Mouse (Mus musculus) forebrain, embryonic 11.5 days (tissue): ENCODE measurements around the gene Olfr1123. TPM values are rescaled to one million over a fixed set of nuclear protein-coding genes. Genes with fewer than 3 reads are reported as not detected.

Experiments used
- ATAC-seq: fragments of 200-750 bp; cut with Nextera tagmentation; replicated peaks from 2 replicates; pipeline ENCODE4 v1.8.0; 2017; ENCODE audit warnings: moderate TSS enrichment; ENCODE audit not compliant: low FRiP score
- DNase-seq: peaks from one replicate; pipeline ENCODE4 v3.0.0-alpha.2; 2017; ENCODE audit warnings: low spot score
- H3K27ac ChIP-seq: fragments of 300-500 bp; sonication (generic); 2 replicates; pipeline ENCODE4 v1.5.1; 2014; ENCODE audit warnings: low read depth, low read length
- H3K27me3 ChIP-seq: fragments of 300-500 bp; sonication (generic); 2 replicates; pipeline ENCODE4 v1.6.1; 2014; ENCODE audit warnings: mild to moderate bottlenecking, low read length, mixed read lengths; ENCODE audit not compliant: control insufficient read depth, insufficient read depth
- H3K36me3 ChIP-seq: fragments of 300-500 bp; sonication (generic); 2 replicates; pipeline ENCODE4 v1.6.1; 2014; ENCODE audit warnings: mild to moderate bottlenecking, low read length, moderate library complexity, mixed read lengths; ENCODE audit not compliant: control insufficient read depth, insufficient read depth
- H3K4me1 ChIP-seq: fragments of 300-500 bp; sonication (generic); replicated peaks from 2 replicates; pipeline ENCODE4 v1.6.1; 2014; ENCODE audit warnings: low read length, mixed read lengths; ENCODE audit not compliant: control insufficient read depth, insufficient read depth
- H3K4me2 ChIP-seq: fragments of 300-500 bp; sonication (generic); 2 replicates; pipeline ENCODE4 v1.6.1; 2014; ENCODE audit warnings: low read depth, mild to moderate bottlenecking, low read length, moderate library complexity, mixed read lengths; ENCODE audit not compliant: severe bottlenecking
- H3K4me3 ChIP-seq: fragments of 300-500 bp; sonication (generic); 2 replicates; pipeline ENCODE4 v1.5.1; 2014; ENCODE audit warnings: low read depth, low read length
- H3K9ac ChIP-seq: fragments of 300-500 bp; sonication (generic); 2 replicates; pipeline ENCODE4 v1.6.1; 2014; ENCODE audit warnings: low read length
- H3K9me3 ChIP-seq: fragments of 300-500 bp; sonication (generic); 2 replicates; pipeline ENCODE4 v1.6.1; 2016; ENCODE audit warnings: low read length, mixed read lengths; ENCODE audit not compliant: control insufficient read depth
- WGBS: fragments of 180-500 bp; shearing (Covaris S2); extraction: QIAGEN DNeasy Blood & Tissue Kit; methylation state at CpG from one replicate; pipeline ENCODE4 v1.1.7; 2014; 5-methylcytosine and 5-hydroxymethylcytosine counted together
- polyA plus RNA-seq: library from polyadenylated mRNA; unstranded; fragments of >200 nt; fragmentation: Nextera tagmentation; extraction: Ambion mirVana; gene quantifications from 2 replicates; pipeline ENCODE4 v1.2.1, GENCODE M21; 2014

Olfr1123 gene
- polyA plus RNA-seq, 1 experiment from 2014 or later = not detected

GRCm38 (mm10) chr2:87453662-87454061 lies 37.2 kb downstream of the Olfr1123 start, which contains the start of gene Olfr1126:
Gene Olfr1126, plus strand, starts transcription at chr2:87453962.
- H3K4me3 ChIP-seq = no peak within 1 kb of the TSS
- no peaks in the 10 kb centered on the region for H3K9me3 ChIP-seq
- H3K36me3 ChIP-seq = no peaks in the 10 kb centered on the region
- no peak within 1 kb of the TSS for H3K9ac ChIP-seq
- H3K27me3 ChIP-seq = no peaks in the 10 kb centered on the region
- no peak within 1 kb of the TSS for H3K4me2 ChIP-seq
- H3K4me1 ChIP-seq = no peaks in the 10 kb centered on the region
- DNase-seq = no peak
- no peak within 1 kb of the TSS for H3K27ac ChIP-seq
- ATAC-seq = no peak

GRCm38 (mm10) chr2:87461769-87462168 lies 45.3 kb downstream of the Olfr1123 start:
- H3K36me3 ChIP-seq = no peaks in the 10 kb centered on the region
- no peak overlapping the region for H3K27ac ChIP-seq
- no peak overlapping the region for H3K9ac ChIP-seq
- no peak overlapping the region for H3K4me3 ChIP-seq
- ATAC-seq (no peak), DNase-seq (no peak)
- H3K9me3 ChIP-seq = no peaks in the 10 kb centered on the region
- 95% methylated on average over 4 of the region's 4 CpGs for WGBS
- H3K4me1 ChIP-seq = no peaks in the 10 kb centered on the region
- H3K27me3 ChIP-seq = no peaks in the 10 kb centered on the region
- no peak overlapping the region for H3K4me2 ChIP-seq

Other genes starting within 250 kb of the Olfr1123 start
- not detected in 2 replicates for gene Olfr1112, start 228.8 kb upstream of the Olfr1123 start, polyA plus RNA-seq
- not detected in 2 replicates for gene Olfr1113, start 207.7 kb upstream of the Olfr1123 start, polyA plus RNA-seq
- not detected in 2 replicates for gene Olfr1115, start 168.6 kb upstream of the Olfr1123 start, polyA plus RNA-seq
- gene Olfr1116, start 149.1 kb upstream of the Olfr1123 start, polyA plus RNA-seq = not detected in 2 replicates
- not detected in 2 replicates for gene Olfr1118, start 109.1 kb upstream of the Olfr1123 start, polyA plus RNA-seq
- not detected in 2 replicates for gene Olfr1120, start 61.8 kb upstream of the Olfr1123 start, polyA plus RNA-seq
- not detected in 2 replicates for gene Olfr1121, start 46.7 kb upstream of the Olfr1123 start, polyA plus RNA-seq
- gene Olfr1122, start 30.8 kb upstream of the Olfr1123 start, polyA plus RNA-seq = not detected in 2 replicates
- gene Olfr1124, start 13.6 kb downstream of the Olfr1123 start, polyA plus RNA-seq = 0.09 and 0.21 TPM in 2 replicates
- not detected in 2 replicates for gene Olfr1126, start 37.3 kb downstream of the Olfr1123 start, polyA plus RNA-seq
- gene Pramel7, start 80.5 kb downstream of the Olfr1123 start, polyA plus RNA-seq = not detected in 2 replicates
- not detected in 2 replicates for gene Pramel6, start 89.9 kb downstream of the Olfr1123 start, polyA plus RNA-seq
- gene Olfr153, start 115.2 kb downstream of the Olfr1123 start, polyA plus RNA-seq = not detected in 2 replicates
- gene Olfr1128, start 128.9 kb downstream of the Olfr1123 start, polyA plus RNA-seq = not detected in 2 replicates
- gene Olfr1129, start 157.3 kb downstream of the Olfr1123 start, polyA plus RNA-seq = not detected in 2 replicates
- gene Olfr1130, start 189.6 kb downstream of the Olfr1123 start, polyA plus RNA-seq = not detected in 2 replicates
- gene Olfr1131, start 210.5 kb downstream of the Olfr1123 start, polyA plus RNA-seq = not detected in 2 replicates
- not detected in 2 replicates for gene Olfr1132, start 220.9 kb downstream of the Olfr1123 start, polyA plus RNA-seq
- not detected in 2 replicates for gene Olfr1133, start 230.7 kb downstream of the Olfr1123 start, polyA plus RNA-seq
- not detected in 2 replicates for gene Olfr1134, start 241.8 kb downstream of the Olfr1123 start, polyA plus RNA-seq